Mouse (Mus musculus) heart, embryonic 12.5 days (tissue): Measurements from ENCODE around the gene Ppm1k. TPM values are rescaled to one million over a fixed set of nuclear protein-coding genes. Genes with fewer than 3 reads are reported as not detected.

Experiments
- ATAC-seq: fragments of 200-750 bp; cut with Nextera tagmentation; 2 replicates; pipeline ENCODE4 v1.8.0; 2017; ENCODE audit warnings: moderate TSS enrichment, moderate library complexity; ENCODE audit not compliant: insufficient number of reproducible peaks, low FRiP score
- H3K27ac ChIP-seq: fragments of 300-500 bp; sonication (generic); 2 replicates; pipeline ENCODE4 v1.5.1; 2016; ENCODE audit warnings: mild to moderate bottlenecking, moderate library complexity; ENCODE audit not compliant: poor library complexity, severe bottlenecking
- H3K27me3 ChIP-seq: fragments of 300-500 bp; sonication (generic); replicated peaks from 2 replicates; pipeline ENCODE4 v1.6.1; 2016; ENCODE audit warnings: mild to moderate bottlenecking, moderate library complexity
- H3K36me3 ChIP-seq: fragments of 300-500 bp; sonication (generic); 2 replicates; pipeline ENCODE4 v1.6.1; 2016; ENCODE audit warnings: mild to moderate bottlenecking, moderate library complexity
- H3K4me1 ChIP-seq: fragments of 300-500 bp; sonication (generic); replicated peaks from 2 replicates; pipeline ENCODE4 v1.6.1; 2016; ENCODE audit warnings: mild to moderate bottlenecking
- H3K4me2 ChIP-seq: fragments of 300-500 bp; sonication (generic); 2 replicates; pipeline ENCODE4 v1.6.1; 2016; ENCODE audit warnings: mild to moderate bottlenecking, moderate library complexity
- H3K4me3 ChIP-seq: fragments of 300-500 bp; sonication (generic); 2 replicates; pipeline ENCODE4 v1.5.1; 2016; ENCODE audit warnings: mild to moderate bottlenecking
- H3K9ac ChIP-seq: fragments of 300-500 bp; sonication (generic); 2 replicates; pipeline ENCODE4 v1.6.1; 2016; ENCODE audit warnings: mild to moderate bottlenecking, moderate library complexity
- H3K9me3 ChIP-seq: fragments of 300-500 bp; sonication (generic); replicated peaks from 2 replicates; pipeline ENCODE4 v1.6.1; 2016; ENCODE audit warnings: mild to moderate bottlenecking, moderate library complexity
- WGBS: fragments of 180-500 bp; shearing (Covaris S2); methylation state at CpG from one replicate; pipeline ENCODE4 v1.1.7; 2016; 5-methylcytosine and 5-hydroxymethylcytosine counted together
- polyA plus RNA-seq: library from polyadenylated mRNA; unstranded; fragments of >200 nt; fragmentation: Nextera tagmentation; extraction: Ambion mirVana; gene quantifications from 2 replicates; pipeline ENCODE4 v1.2.1, GENCODE M21; 2016

Gene Ppm1k
- 15.5 and 16.6 TPM in 2 replicates for polyA plus RNA-seq

DNA sequence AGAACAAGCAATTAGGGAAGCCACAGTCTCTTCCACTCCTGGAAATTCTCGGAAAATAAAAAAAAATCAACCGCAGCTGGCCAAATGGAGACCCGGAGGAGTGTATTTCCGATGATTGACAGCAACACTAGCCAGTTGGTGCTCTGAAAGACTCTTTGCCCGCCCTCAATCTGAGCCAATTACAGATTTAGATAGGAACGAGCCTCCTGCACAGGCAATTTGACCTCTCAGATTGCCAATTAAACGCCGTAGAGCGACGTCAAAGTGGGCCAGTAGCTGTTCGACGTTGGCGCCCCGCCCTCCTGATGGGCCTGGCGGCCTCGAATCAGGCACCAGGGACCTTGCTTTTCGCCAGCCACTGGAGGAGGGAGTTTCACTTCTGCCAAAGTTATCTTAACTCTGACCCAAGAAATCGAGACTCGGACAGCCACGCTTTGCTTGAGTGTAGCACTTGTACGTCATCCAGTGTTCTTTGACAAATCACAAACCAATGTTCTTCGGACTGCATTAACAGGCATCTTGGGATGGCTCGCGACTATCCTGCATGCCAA, at the start of gene Ppm1k:
Gene Ppm1k, minus strand, starts transcription at position 83 of the 551 bp plus-strand sequence.
- H3K4me1 ChIP-seq: peaks cover 19% of the 10 kb centered on the region
- H3K4me2 ChIP-seq: peak within 1 kb of the TSS; percentile 78
- peak within 1 kb of the TSS; percentile 93 for H3K27ac ChIP-seq
- H3K27me3 ChIP-seq: no peaks in the 10 kb centered on the region
- under 1% methylated on average over 24 of the region's 24 CpGs for WGBS
- no peaks in the 10 kb centered on the region for H3K9me3 ChIP-seq
- H3K4me3 ChIP-seq: peak within 1 kb of the TSS; percentile 84
- peak; percentile 93 for ATAC-seq
- H3K36me3 ChIP-seq: no peaks in the 10 kb centered on the region
- peak within 1 kb of the TSS; percentile 86 for H3K9ac ChIP-seq

DNA sequence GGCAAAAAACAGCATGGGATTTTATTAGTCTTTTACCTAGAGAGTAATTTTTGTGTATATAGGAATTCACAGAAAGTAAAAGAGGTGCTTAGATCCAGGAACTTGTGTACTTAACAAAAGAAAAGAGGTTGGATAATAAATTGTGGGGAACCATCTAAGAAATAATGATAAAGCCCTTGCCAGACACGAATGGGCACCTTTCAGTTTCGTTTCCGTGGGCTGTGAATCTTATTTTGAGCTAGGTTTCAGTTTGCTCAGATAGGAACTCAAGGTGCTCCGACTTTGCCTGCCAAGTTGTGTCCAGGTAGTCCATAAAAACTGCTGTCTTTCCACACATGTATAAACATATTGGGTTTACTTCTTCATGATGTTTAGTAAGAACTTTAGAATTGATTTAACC, 47.1 kb upstream of the Ppm1k start:
- Histone ChIP-seq H3K4me1 (peaks cover 3% of the 10 kb centered on the region; the same call in 1 of the 2 replicates), H3K4me3 (no peak overlapping the region), H3K4me2 (no peak overlapping the region), H3K9me3 (no peaks in the 10 kb centered on the region), H3K27ac (no peak overlapping the region), H3K36me3 (no peaks in the 10 kb centered on the region; the same call in 1 of the 2 replicates), H3K27me3 (no peaks in the 10 kb centered on the region), H3K9ac (no peak overlapping the region)
- ATAC-seq: no peak
- WGBS: 75% methylated on average over 4 of the region's 4 CpGs

DNA sequence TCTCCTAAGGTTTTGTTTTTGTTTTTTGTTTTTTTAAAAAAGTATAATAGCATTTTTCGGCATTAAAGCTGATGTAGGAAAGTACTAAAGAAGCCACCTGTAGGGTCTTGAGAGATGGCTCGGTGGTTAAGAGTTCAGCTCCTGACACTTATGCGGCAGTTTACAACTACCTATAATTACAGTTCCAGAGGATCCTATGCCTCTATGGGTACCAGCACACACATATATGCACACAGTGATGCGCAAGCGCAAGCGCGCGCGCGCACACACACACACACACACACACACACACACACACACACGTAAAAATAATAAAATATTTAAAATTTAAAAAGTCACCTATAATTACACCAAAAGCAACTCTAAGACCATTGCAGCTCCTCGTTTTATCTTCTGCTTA, 46.3 kb upstream of the Ppm1k start:
- ATAC-seq: no peak
- Histone ChIP-seq H3K4me3 (peak overlapping the region; percentile 63), H3K9ac (no peak overlapping the region), H3K27ac (no peak overlapping the region), H3K4me2 (peak overlapping the region; percentile 91), H3K27me3 (no peaks in the 10 kb centered on the region), H3K36me3 (no peaks in the 10 kb centered on the region; the same call in 1 of the 2 replicates), H3K4me1 (peaks cover 3% of the 10 kb centered on the region; the same call in 1 of the 2 replicates), H3K9me3 (no peaks in the 10 kb centered on the region)
- 87% methylated on average over 12 of the region's 12 CpGs for WGBS

DNA sequence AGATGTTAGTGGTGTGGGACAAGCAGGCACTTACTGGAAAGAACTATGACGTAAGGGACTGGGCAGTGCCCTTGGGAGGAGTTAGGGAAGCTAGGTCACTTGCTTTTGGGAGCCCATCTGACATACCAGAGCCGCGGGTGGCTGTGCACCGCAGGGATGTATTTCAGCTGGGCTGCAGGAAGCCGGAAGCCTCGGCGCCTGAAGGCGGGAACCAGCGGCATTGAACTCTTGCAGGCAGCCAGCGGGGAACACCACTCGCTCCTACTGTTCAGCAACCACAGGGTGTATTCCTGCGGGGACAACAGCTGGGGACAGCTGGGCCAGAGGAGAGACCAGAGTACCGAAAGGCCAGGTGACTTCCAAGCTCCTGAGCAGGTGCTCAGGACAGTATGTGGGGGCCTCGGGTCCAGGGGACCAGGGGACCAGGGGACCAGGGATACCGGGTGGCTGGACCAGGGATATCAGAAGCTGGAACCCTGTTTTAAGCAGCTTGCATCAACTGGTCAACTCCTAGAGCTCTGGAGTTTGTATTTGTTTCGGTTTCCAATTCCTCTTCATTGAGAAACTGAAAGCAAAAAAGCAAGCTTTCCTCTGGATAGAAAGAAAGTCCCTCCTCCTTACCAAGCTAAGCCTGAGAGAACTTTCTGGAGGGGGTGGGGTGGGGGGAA, 45.7 kb upstream of the Ppm1k start, which contains the start of gene Herc6:
Gene Herc6, plus strand, starts transcription at position 120 of the 668 bp plus-strand sequence.
- Histone ChIP-seq H3K9me3 (no peaks in the 10 kb centered on the region), H3K4me2 (peak within 1 kb of the TSS; percentile 91), H3K4me1 (peaks cover 3% of the 10 kb centered on the region; the same call in 1 of the 2 replicates), H3K36me3 (no peaks in the 10 kb centered on the region; the same call in 1 of the 2 replicates), H3K4me3 (peak within 1 kb of the TSS; percentile 63), H3K9ac (peak within 1 kb of the TSS; percentile 75), H3K27me3 (no peaks in the 10 kb centered on the region), H3K27ac (no peak within 1 kb of the TSS)
- 2% methylated on average over 16 of the region's 16 CpGs for WGBS
- ATAC-seq: peak; percentile 87

DNA sequence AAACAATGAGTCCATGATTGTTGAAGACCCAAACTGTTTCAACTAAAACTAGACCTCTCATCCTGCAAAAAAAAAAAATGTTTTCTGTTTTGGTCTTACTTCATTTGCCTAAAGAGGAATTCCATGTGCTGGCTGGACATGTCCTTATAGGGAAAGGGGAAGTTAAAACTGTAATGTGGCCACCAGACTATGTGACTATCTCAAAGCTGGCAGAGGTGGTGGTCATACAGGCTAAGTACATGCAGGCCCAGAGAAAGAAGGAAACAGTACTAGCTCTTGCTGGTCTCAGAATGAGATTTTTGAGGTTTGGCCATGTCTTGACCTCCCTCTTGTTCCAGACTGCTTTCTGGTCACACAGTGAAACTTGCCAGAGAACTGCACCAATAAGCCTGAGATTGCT, 36.3 kb upstream of the Ppm1k start:
- Histone ChIP-seq H3K27ac (no peak overlapping the region), H3K4me3 (no peak overlapping the region), H3K4me1 (no peaks in the 10 kb centered on the region), H3K9me3 (no peaks in the 10 kb centered on the region), H3K27me3 (no peaks in the 10 kb centered on the region), H3K36me3 (no peaks in the 10 kb centered on the region), H3K9ac (no peak overlapping the region), H3K4me2 (no peak overlapping the region)
- no peak for ATAC-seq

DNA sequence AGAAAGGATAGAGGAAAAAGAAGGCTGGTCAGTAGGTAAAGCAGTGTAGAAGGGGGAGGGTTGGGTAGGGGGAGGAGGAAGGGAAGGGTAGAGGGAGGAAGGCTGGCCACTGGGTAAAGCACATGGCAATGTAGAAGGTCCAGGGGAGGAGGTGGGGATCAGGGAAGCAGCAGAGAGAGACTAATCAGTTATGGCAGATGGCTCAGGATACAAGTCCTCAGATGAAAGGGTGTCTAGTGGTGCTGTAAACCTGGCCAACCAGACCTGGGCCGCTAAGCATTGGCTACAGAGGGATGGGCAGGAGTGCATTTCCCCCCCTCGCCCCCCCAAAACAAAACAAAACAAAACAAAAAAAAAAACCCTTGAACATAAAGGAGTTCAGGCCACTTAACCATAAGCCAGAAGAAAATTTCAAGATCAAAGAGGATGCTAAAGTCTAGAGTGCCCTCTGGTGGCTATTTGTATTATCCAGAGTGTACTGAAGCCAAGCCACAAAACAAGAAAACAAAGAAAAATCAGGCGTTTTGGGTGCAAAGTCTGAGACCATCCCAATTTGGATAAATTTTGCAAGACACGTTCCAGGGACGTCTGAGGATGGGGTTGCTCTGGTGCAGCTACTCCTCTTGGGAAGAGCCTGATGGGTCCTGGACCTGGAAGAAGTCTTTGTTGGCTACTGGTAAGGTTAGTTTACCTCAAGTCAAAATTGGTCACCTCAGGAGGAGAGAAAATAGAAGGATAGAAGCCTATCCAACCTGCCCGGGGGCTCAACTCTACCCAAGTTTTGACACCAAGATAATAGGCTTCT, 35.1 kb upstream of the Ppm1k start:
- 15% methylated on average over 6 of the region's 6 CpGs for WGBS
- H3K36me3 ChIP-seq: no peaks in the 10 kb centered on the region
- ATAC-seq: no peak
- no peak overlapping the region for H3K4me3 ChIP-seq
- no peaks in the 10 kb centered on the region for H3K4me1 ChIP-seq
- H3K27ac ChIP-seq: no peak overlapping the region
- H3K27me3 ChIP-seq: no peaks in the 10 kb centered on the region
- H3K4me2 ChIP-seq: no peak overlapping the region
- H3K9ac ChIP-seq: no peak overlapping the region
- H3K9me3 ChIP-seq: no peaks in the 10 kb centered on the region

DNA sequence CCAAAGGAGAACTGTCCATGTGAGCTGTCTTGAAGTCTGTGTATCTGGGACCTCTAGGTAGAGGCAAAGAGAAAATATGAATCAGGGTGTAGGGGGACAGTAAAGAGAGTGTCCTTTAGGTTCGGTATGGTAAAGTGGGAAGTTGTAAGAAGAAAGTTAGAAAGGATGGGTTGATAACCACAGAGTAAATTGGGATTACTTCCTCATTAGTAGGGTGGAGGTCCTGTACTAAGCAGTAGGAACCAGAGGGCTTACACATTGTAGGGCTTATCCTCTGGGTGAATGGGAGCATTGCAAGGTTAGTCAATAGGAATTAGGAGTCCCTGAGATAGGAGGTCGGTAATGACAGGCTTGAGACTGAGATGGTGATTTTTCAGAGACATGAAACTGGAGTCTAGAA, 32.4 kb upstream of the Ppm1k start:
- WGBS: 83% methylated on average over 2 of the region's 2 CpGs
- H3K4me1 ChIP-seq: no peaks in the 10 kb centered on the region
- no peak overlapping the region for H3K9ac ChIP-seq
- ATAC-seq: no peak
- no peak overlapping the region for H3K4me2 ChIP-seq
- H3K27me3 ChIP-seq: no peaks in the 10 kb centered on the region
- H3K9me3 ChIP-seq: no peaks in the 10 kb centered on the region
- H3K27ac ChIP-seq: no peak overlapping the region
- H3K4me3 ChIP-seq: no peak overlapping the region
- H3K36me3 ChIP-seq: no peaks in the 10 kb centered on the region

DNA sequence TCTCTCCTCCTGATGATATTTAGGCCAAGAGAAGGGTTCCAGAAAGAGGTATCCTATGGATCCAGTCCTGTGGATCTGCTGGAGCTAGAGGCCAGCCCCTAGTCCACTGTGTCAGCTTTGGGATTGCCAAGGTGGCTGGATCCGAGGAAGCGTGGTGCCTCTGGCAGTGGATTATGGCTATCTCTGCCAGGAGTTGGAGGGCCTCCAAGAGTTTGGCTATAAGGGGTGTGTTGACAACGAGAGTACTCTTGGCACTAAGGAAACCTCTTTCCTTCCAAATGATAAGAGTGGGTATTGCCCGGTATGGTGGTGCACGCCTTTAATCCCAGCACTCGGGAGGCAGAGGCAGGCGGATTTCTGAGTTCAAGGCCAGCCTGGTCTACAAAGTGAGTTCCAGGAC, 30.2 kb upstream of the Ppm1k start:
- H3K4me1 ChIP-seq: no peaks in the 10 kb centered on the region
- no peak overlapping the region for H3K9ac ChIP-seq
- no peaks in the 10 kb centered on the region for H3K27me3 ChIP-seq
- H3K4me3 ChIP-seq: no peak overlapping the region
- H3K27ac ChIP-seq: no peak overlapping the region
- no peak for ATAC-seq
- no peaks in the 10 kb centered on the region for H3K9me3 ChIP-seq
- H3K4me2 ChIP-seq: no peak overlapping the region
- WGBS: 79% methylated on average over 7 of the region's 7 CpGs
- no peaks in the 10 kb centered on the region for H3K36me3 ChIP-seq

DNA sequence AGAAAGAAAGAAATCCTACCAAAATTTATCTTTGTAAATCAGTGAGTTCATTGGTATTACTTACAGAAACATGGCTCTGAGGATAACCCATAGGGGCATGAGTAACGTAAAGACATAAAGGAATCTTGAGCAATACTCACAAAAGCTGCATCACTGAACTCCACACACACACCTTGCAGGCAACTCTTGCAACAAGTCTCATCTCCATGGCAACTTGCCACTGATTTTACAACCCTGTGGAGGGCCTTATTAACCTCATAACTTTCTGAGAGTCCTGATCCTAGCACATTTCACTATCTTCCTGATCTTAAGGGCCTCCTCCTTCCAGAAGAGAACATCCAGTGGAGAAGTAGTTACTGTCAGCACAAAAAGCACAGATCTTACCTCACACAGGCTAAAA, 28.2 kb upstream of the Ppm1k start:
- H3K4me3 ChIP-seq: no peak overlapping the region
- no peaks in the 10 kb centered on the region for H3K4me1 ChIP-seq
- no peak overlapping the region for H3K4me2 ChIP-seq
- H3K9ac ChIP-seq: no peak overlapping the region
- H3K9me3 ChIP-seq: no peaks in the 10 kb centered on the region
- no peak for ATAC-seq
- no peaks in the 10 kb centered on the region for H3K27me3 ChIP-seq
- 94% methylated on average over 1 of the region's 1 CpGs for WGBS
- no peaks in the 10 kb centered on the region for H3K36me3 ChIP-seq
- no peak overlapping the region for H3K27ac ChIP-seq

DNA sequence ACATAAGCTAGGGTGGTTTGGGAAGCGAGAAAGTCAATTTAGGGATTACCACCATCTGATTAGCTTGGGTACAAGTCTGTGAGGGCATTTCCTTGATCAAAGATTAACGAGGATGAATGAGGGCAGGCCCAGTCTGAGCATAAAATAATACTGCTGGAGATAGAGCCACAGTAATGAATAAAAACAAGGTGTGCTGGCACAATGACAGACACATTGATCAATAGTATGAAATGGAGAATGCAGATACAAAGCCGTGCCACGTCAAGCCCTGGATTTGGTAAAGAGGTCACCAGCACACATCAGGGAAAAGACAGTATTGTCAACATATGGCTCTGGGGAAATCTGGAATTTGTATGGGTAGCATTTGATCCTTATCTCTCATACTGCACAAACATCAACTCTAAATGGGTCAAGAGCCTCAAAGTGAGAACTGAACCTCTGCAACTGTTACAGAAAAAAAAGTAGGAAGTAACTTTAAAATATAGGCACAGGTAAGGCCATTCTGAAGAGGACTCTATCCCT, 22.6 kb upstream of the Ppm1k start:
- ATAC-seq: no peak
- H3K36me3 ChIP-seq: no peaks in the 10 kb centered on the region
- H3K4me3 ChIP-seq: no peak overlapping the region
- no peaks in the 10 kb centered on the region for H3K27me3 ChIP-seq
- 55% methylated on average over 4 of the region's 4 CpGs for WGBS
- H3K4me2 ChIP-seq: no peak overlapping the region
- H3K4me1 ChIP-seq: no peaks in the 10 kb centered on the region
- H3K9me3 ChIP-seq: no peaks in the 10 kb centered on the region
- no peak overlapping the region for H3K27ac ChIP-seq
- H3K9ac ChIP-seq: no peak overlapping the region

DNA sequence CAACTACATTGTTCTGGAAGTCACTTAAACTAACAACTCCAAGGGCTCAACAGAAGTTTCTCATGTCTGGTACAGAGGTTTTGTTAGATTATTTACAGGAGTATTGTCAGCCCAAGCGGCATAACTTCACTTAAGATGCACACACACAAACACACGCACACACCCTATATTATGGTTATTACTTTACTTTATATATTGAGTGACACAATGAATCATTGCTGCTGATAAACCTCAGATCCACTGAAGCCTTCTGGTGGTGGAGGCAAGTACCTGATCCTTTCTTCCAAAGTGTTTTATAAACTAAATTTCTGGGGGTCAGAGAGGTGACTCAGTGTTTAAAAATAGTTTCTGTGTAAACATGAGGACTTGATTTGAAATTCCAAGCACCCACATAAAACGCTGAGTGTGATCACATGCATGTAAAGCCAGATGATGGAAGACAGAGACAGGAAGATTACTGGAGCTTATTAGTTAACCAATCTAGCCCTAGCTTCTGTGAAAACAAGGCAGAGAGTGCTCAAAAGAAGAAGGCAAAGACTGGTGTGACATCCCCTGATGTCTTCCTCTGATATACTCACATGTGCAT, 16.0 kb upstream of the Ppm1k start:
- no peaks in the 10 kb centered on the region for H3K27me3 ChIP-seq
- no peak overlapping the region for H3K9ac ChIP-seq
- ATAC-seq: no peak
- H3K4me1 ChIP-seq: no peaks in the 10 kb centered on the region
- H3K36me3 ChIP-seq: no peaks in the 10 kb centered on the region
- H3K9me3 ChIP-seq: no peaks in the 10 kb centered on the region
- no peak overlapping the region for H3K4me2 ChIP-seq
- 65% methylated on average over 3 of the region's 3 CpGs for WGBS
- no peak overlapping the region for H3K4me3 ChIP-seq
- no peak overlapping the region for H3K27ac ChIP-seq
